15 mouse cellular contexts compared by ENCODE assay signal in the genomic region with DNA sequence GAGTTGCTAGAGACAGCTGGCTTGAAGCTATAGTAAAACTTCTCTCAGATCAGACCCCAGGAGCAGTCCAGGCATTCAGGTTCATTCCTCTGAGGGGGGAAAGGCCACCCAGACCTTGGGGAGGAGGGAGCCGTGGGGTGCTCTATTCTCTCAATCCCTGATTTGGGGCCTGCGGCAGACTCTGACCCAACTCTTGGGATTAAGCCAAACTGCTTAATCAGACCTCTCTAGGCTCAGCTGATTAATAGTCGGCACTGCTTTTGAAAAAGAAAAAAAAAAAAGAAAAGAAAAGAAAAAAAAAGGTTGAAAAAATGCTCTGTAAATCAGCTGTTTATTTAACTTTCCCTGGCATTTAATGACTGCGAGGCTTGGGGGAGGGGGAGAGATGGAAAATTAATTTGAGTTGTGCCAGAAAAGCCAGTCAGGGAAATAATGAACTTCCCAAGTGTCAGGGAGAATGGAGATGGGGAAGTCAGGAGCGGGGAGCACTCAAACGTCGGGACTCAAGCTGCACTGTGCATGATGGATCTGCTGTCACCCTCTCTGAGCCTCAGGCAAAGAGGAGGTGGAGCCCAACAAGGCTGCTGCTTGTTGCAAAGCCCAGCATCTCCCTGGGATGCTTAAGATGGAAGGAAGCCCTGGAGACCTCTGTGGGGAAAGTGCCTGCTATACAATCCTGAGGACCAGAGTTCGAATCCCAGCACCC.
DNase-seq lines count a peak whose midpoint lies in the region; ATAC-seq and TF ChIP-seq lines count a peak whose summit lies in the region.
"Had no signal": no experiment of that assay in that cellular context is flagged by ENCODE, and none has a peak within 500 bp of the region (broad histone marks: within the 10 kb centered on the region; RNA-seq: fewer than 3 reads in every experiment).

No protein-coding gene starts in this region.

- no peaks in the 10 kb centered on the region for H3K9me3 ChIP-seq in hindbrain, embryonic 11.5 days (ENCODE audit: control insufficient read depth, low read length)
- H3K9me3 ChIP-seq in hindbrain, embryonic 10.5 days, result no peaks in the 10 kb centered on the region
- H3K9me3 ChIP-seq in forebrain, postnatal 0 days (ENCODE audit: low read length), result no peaks in the 10 kb centered on the region
- no peaks in the 10 kb centered on the region for H3K9me3 ChIP-seq in neural tube, embryonic 12.5 days
- H3K9me3 ChIP-seq: heart, embryonic 12.5 days; limb, embryonic 15.5 days had no signal

- no peaks in the 10 kb centered on the region for H3K4me1 ChIP-seq in hindbrain, embryonic 11.5 days (replicated peaks; ENCODE audit: control insufficient read depth, insufficient read depth, low read length)
- peaks cover 17% of the 10 kb centered on the region for H3K4me1 ChIP-seq in hindbrain, embryonic 10.5 days (replicated peaks)
- no peaks in the 10 kb centered on the region for H3K4me1 ChIP-seq in forebrain, postnatal 0 days (ENCODE audit: insufficient read depth)
- peaks cover 3% of the 10 kb centered on the region for H3K4me1 ChIP-seq in neural tube, embryonic 12.5 days
- H3K4me1 ChIP-seq: heart, embryonic 12.5 days; limb, embryonic 15.5 days had no signal

- no peaks in the 10 kb centered on the region for H3K27me3 ChIP-seq in hindbrain, embryonic 11.5 days (ENCODE audit: control insufficient read depth, insufficient read depth, low read length)
- peaks cover 3% of the 10 kb centered on the region; the same call in 1 of the 2 replicates for H3K27me3 ChIP-seq in hindbrain, embryonic 10.5 days (ENCODE audit: insufficient read depth, poor library complexity, severe bottlenecking)
- H3K27me3 ChIP-seq in forebrain, postnatal 0 days (ENCODE audit: insufficient read depth, low read length), result no peaks in the 10 kb centered on the region
- no peaks in the 10 kb centered on the region for H3K27me3 ChIP-seq in neural tube, embryonic 12.5 days (replicated peaks)

- intact Hi-C loops in left cerebral cortex, postnatal 10 days (cut with DNase I), result no loop called here

- DNase-seq in hindbrain, embryonic 11.5 days (ENCODE audit: low spot score), result peak; percentile 29
- DNase-seq in hindbrain, embryonic 10.5 days (ENCODE audit: low spot score), result no peak
- peak; percentile 13 for DNase-seq in embryo, embryonic 10.5 days (ENCODE audit: low spot score)
- peak; percentile 52 for DNase-seq in forebrain, postnatal 0 days
- no peak for DNase-seq in thymus, postnatal 10 days (ENCODE audit: low spot score in 2 of 2)
- DNase-seq in left cerebral cortex, postnatal 10 days (ENCODE audit: extremely low spot score in 1 of 2, low spot score in 2 of 2), result no peak
- DNase-seq: cerebellum, adult 9-11 months; kidney, adult 9 months; lung, adult 2 months; spleen, adult 18-20 months had no signal

- H3K4me2 ChIP-seq in hindbrain, embryonic 11.5 days (replicated peaks; ENCODE audit: low read depth, low read length), result no peak overlapping the region
- H3K4me2 ChIP-seq in forebrain, postnatal 0 days (ENCODE audit: low read depth), result no peak overlapping the region
- no peak overlapping the region for H3K4me2 ChIP-seq in neural tube, embryonic 12.5 days (replicated peaks)
- H3K4me2 ChIP-seq: heart, embryonic 12.5 days; limb, embryonic 15.5 days had no signal

- no peak overlapping the region for H3K4me3 ChIP-seq in hindbrain, embryonic 11.5 days (ENCODE audit: low read depth, low read length)
- H3K4me3 ChIP-seq in hindbrain, embryonic 10.5 days, result no peak overlapping the region
- no peak overlapping the region for H3K4me3 ChIP-seq in forebrain, postnatal 0 days (ENCODE audit: low read depth, low read length)
- no peak overlapping the region for H3K4me3 ChIP-seq in neural tube, embryonic 12.5 days
- H3K4me3 ChIP-seq: heart, embryonic 12.5 days; limb, embryonic 15.5 days had no signal

- H3K36me3 ChIP-seq in hindbrain, embryonic 11.5 days (ENCODE audit: control insufficient read depth, insufficient read depth, low read length), result no peaks in the 10 kb centered on the region
- H3K36me3 ChIP-seq in hindbrain, embryonic 10.5 days, result no peaks in the 10 kb centered on the region
- H3K36me3 ChIP-seq in forebrain, postnatal 0 days (ENCODE audit: insufficient read depth), result no peaks in the 10 kb centered on the region
- H3K36me3 ChIP-seq in neural tube, embryonic 12.5 days, result no peaks in the 10 kb centered on the region
- H3K36me3 ChIP-seq: G1E; heart, embryonic 12.5 days; limb, embryonic 15.5 days had no signal

- no peak overlapping the region for H3K27ac ChIP-seq in hindbrain, embryonic 11.5 days (ENCODE audit: low read depth, low read length)
- no peak overlapping the region for H3K27ac ChIP-seq in hindbrain, embryonic 10.5 days
- H3K27ac ChIP-seq in forebrain, postnatal 0 days (ENCODE audit: low read depth, low read length), result peak overlapping the region; percentile 15; the same call in 1 of the 2 replicates
- H3K27ac ChIP-seq in neural tube, embryonic 12.5 days, result no peak overlapping the region
- H3K27ac ChIP-seq: limb, embryonic 15.5 days; stomach, postnatal 0 days had no signal

- ATAC-seq in hindbrain, embryonic 11.5 days (ENCODE audit: low FRiP score), result 0 out of 2 replicates have a peak, but pooled peaks have one; percentile 38
- ATAC-seq in forebrain, postnatal 0 days, result peak; percentile 25; the same call in 1 of the 2 replicates
- peak; percentile 65 for ATAC-seq in neural tube, embryonic 12.5 days (ENCODE audit: low FRiP score, low read depth)

- no peak overlapping the region for H3K9ac ChIP-seq in hindbrain, embryonic 11.5 days (ENCODE audit: low read depth, low read length)
- H3K9ac ChIP-seq in forebrain, postnatal 0 days, result no peak overlapping the region
- H3K9ac ChIP-seq in neural tube, embryonic 12.5 days, result no peak overlapping the region
- H3K9ac ChIP-seq: heart, embryonic 12.5 days; limb, embryonic 15.5 days had no signal

- 56% methylated on average over 8 of the region's 8 CpGs for WGBS in hindbrain, embryonic 11.5 days
- 56% methylated on average over 8 of the region's 8 CpGs for WGBS in hindbrain, embryonic 10.5 days
- WGBS in forebrain, postnatal 0 days, result 17% methylated on average over 8 of the region's 8 CpGs
- 37% methylated on average over 8 of the region's 8 CpGs for WGBS in neural tube, embryonic 12.5 days

- TF ChIP-seq CTCF in forebrain, postnatal 0 days (IDR thresholded peaks at IDR 0.05; ENCODE audit: low read depth), result no peak

Comparison
In these comparisons a context has a peak if more than half of its experiments do, and no peak if none do; other contexts are left out.
1. DNase-seq: peak in hindbrain, embryonic 11.5 days (single experiment), embryo, embryonic 10.5 days (single experiment) and forebrain, postnatal 0 days (single experiment); none in hindbrain, embryonic 10.5 days (single experiment), thymus, postnatal 10 days (0 of 2) and left cerebral cortex, postnatal 10 days (0 of 2).
2. Peak in every context shown above with its lines, with median percentiles within 50 percentile points of each other: ATAC-seq.